Mouse (Mus musculus) ZHBTc4 (cell line): ENCODE data around the gene Anks1.

Experiments used
- DNase-seq: peaks from one replicate; pipeline ENCODE4 v3.0.0-alpha.2; 2011; ENCODE audit warnings: low read depth, low spot score

Anks1 gene

GRCm38 (mm10) chr17:27930291-27930690 lies 21.2 kb downstream of the Anks1 start:
- DNase-seq: no peak

- DNase-seq: no peak
Observed at GRCm38 (mm10) chr17:27931826-27932225, 22.7 kb downstream of the Anks1 start.

GRCm38 (mm10) chr17:27934136-27934910 lies 25.2 kb downstream of the Anks1 start:
- no peak for DNase-seq

- no peak for DNase-seq
Observed at GRCm38 (mm10) chr17:27935091-27935490, 26.0 kb downstream of the Anks1 start.

GRCm38 (mm10) chr17:27937054-27937615 lies 28.0 kb downstream of the Anks1 start:
- DNase-seq: no peak

- DNase-seq: no peak
Observed at GRCm38 (mm10) chr17:27938121-27938754, 29.1 kb downstream of the Anks1 start.

- no peak for DNase-seq
Observed at GRCm38 (mm10) chr17:27939028-27939427, 29.9 kb downstream of the Anks1 start.

- peak; percentile 92 for DNase-seq
Observed at GRCm38 (mm10) chr17:27940352-27940751, 31.2 kb downstream of the Anks1 start.

GRCm38 (mm10) chr17:27941178-27941577 lies 32.1 kb downstream of the Anks1 start:
- DNase-seq: peak; percentile 40

GRCm38 (mm10) chr17:27941698-27942097 lies 32.6 kb downstream of the Anks1 start:
- DNase-seq: no peak

GRCm38 (mm10) chr17:27942131-27942530 lies 33.0 kb downstream of the Anks1 start:
- peak; percentile 61 for DNase-seq

- no peak for DNase-seq
Observed at GRCm38 (mm10) chr17:27945546-27946216, 36.6 kb downstream of the Anks1 start.

- DNase-seq: no peak
Observed at GRCm38 (mm10) chr17:27946371-27946770, 37.3 kb downstream of the Anks1 start.

- no peak for DNase-seq
Observed at GRCm38 (mm10) chr17:27947155-27947554, 38.0 kb downstream of the Anks1 start.

- DNase-seq: no peak
Observed at GRCm38 (mm10) chr17:27953136-27953535, 44.0 kb downstream of the Anks1 start.

GRCm38 (mm10) chr17:27954629-27955402 lies 45.7 kb downstream of the Anks1 start:
- DNase-seq: no peak

GRCm38 (mm10) chr17:27957649-27958048 lies 48.5 kb downstream of the Anks1 start:
- DNase-seq: no peak

GRCm38 (mm10) chr17:27960128-27961111 lies 51.3 kb downstream of the Anks1 start:
- DNase-seq: no peak

GRCm38 (mm10) chr17:27963120-27963519 lies 54.0 kb downstream of the Anks1 start:
- peak; percentile 70 for DNase-seq

GRCm38 (mm10) chr17:27964607-27965006 lies 55.5 kb downstream of the Anks1 start:
- no peak for DNase-seq
